Mouse (Mus musculus): ENCODE data around the gene Smox.
A peak's percentile ranks its signal among the peaks of the same experiment; 100 is the strongest.

- TF ChIP-seq CTCF (IDR thresholded peaks at IDR 0.05; ENCODE audit: borderline replicate concordance, extremely low read depth, insufficient read depth, insufficient read length), result peak; percentile 59
- no peak for TF ChIP-seq POLR2A (IDR thresholded peaks at IDR 0.05; ENCODE audit: borderline replicate concordance, extremely low read depth, insufficient read depth, insufficient read length, poor library complexity, severe bottlenecking)
These were observed 54.4 kb downstream of the Smox start for GRCm38 (mm10) chr2:131545386-131546307.

Data from brain, embryonic 14.5 days (tissue).